Mouse (Mus musculus) heart, embryonic 11.5 days (tissue): ENCODE results near the gene Psme2b. TPM values are rescaled to one million over a fixed set of nuclear protein-coding genes. Genes with fewer than 3 reads are reported as not detected.

Source experiments
- polyA plus RNA-seq: library from polyadenylated mRNA; unstranded; fragments of >200 nt; fragmentation: Nextera tagmentation; extraction: Ambion mirVana; gene quantifications from 2 replicates; pipeline ENCODE4 v1.2.1, GENCODE M21; 2014

The Psme2b gene
- polyA plus RNA-seq, 1 experiment from 2014 or later = 1.7 TPM

Other genes with a start within 250 kb of the Psme2b start
- gene Rack1, start 145.9 kb downstream of the Psme2b start, polyA plus RNA-seq = 538 and 603 TPM in 2 replicates
- gene Trim41, start 128.8 kb downstream of the Psme2b start, polyA plus RNA-seq = 3.3 and 3.7 TPM in 2 replicates
- gene Trim7, start 120.0 kb downstream of the Psme2b start, polyA plus RNA-seq = 0.43 and 0.70 TPM in 2 replicates
- 2.9 and 4.0 TPM in 2 replicates for gene Gm12184, start 119.5 kb downstream of the Psme2b start, polyA plus RNA-seq
- gene Irgm1, start 74.5 kb downstream of the Psme2b start, polyA plus RNA-seq = 4.9 and 5.9 TPM in 2 replicates
- 0.16 TPM in 1 of 2 replicates, not detected in the other for gene Gm5431, start 44.0 kb downstream of the Psme2b start, polyA plus RNA-seq
- gene Olfr56, start 32.7 kb upstream of the Psme2b start, polyA plus RNA-seq = not detected in 2 replicates
- 0.08 TPM in 1 of 2 replicates, not detected in the other for gene 9930111J21Rik1, start 33.2 kb upstream of the Psme2b start, polyA plus RNA-seq
- gene Gm12185, start 46.0 kb upstream of the Psme2b start, polyA plus RNA-seq = not detected in 2 replicates
- not detected in 2 replicates for gene Tgtp1, start 48.0 kb upstream of the Psme2b start, polyA plus RNA-seq
- not detected in 2 replicates for gene 9930111J21Rik2, start 105.1 kb upstream of the Psme2b start, polyA plus RNA-seq
- not detected in 2 replicates for gene Tgtp2, start 118.0 kb upstream of the Psme2b start, polyA plus RNA-seq
- 0.58 and 0.96 TPM in 2 replicates for gene Ifi47, start 130.4 kb upstream of the Psme2b start, polyA plus RNA-seq
- not detected in 2 replicates for gene Olfr1396, start 168.7 kb upstream of the Psme2b start, polyA plus RNA-seq
- not detected in 2 replicates for gene Olfr1395, start 196.1 kb upstream of the Psme2b start, polyA plus RNA-seq
- not detected in 2 replicates for gene Olfr1394, start 208.2 kb upstream of the Psme2b start, polyA plus RNA-seq
- gene Btnl9, start 241.0 kb upstream of the Psme2b start, polyA plus RNA-seq = 0.39 and 0.49 TPM in 2 replicates